Mouse (Mus musculus): ENCODE results near the gene Cdc6. TPM values are rescaled to one million over a fixed set of nuclear protein-coding genes. Genes with fewer than 3 reads are reported as not detected.
"Not testable (repeated sequence)": the region's sequence is repeated elsewhere in the genome, so short reads cannot be mapped to it uniquely, and the experiment has no call there.

Cdc6 gene
- polyA plus RNA-seq, 1 experiment, result 0.65 TPM

DNA sequence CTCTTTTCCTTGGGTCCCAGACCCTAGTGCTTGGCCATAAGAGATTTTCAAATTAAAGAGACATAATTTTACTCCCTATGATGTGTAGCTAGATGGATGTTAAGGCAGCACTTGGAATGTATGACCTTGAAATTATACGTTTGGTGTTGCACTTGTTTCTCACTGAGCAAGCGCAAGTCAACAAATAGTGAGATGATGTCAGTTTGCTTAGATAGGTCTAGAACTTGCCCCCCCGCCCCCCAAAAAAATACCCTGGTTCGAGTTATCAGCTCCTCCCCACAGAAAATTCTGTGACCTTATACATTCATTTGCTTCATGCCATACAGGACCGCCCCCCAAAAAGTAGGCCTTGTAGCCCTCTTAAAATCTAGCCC lies 551 bp upstream of the Cdc6 start:
- H3K36me3 ChIP-seq (ENCODE audit: control insufficient read depth, insufficient read depth, low read length), result peaks cover 5% of the 10 kb centered on the region; the same call in 1 of the 2 replicates
- H3K27ac ChIP-seq (ENCODE audit: insufficient read depth, low read depth, low read length), result peak overlapping the region; percentile 98; the same call in 1 of the 2 replicates
- no peaks in the 10 kb centered on the region for H3K27me3 ChIP-seq (ENCODE audit: control insufficient read depth, insufficient read depth, low read length)
- peaks cover 20% of the 10 kb centered on the region for H3K4me1 ChIP-seq (ENCODE audit: control insufficient read depth, insufficient read depth, insufficient read length, low read length)
- 46% methylated on average over 5 of the region's 5 CpGs for WGBS
- TF ChIP-seq CTCF (IDR thresholded peaks at IDR 0.05; ENCODE audit: extremely low read depth, insufficient read length, insufficient replicate concordance, low read depth, low read length) (no peak), POLR2A (IDR thresholded peaks at IDR 0.05; ENCODE audit: low read depth, low read length) (no peak)
- H3K4me3 ChIP-seq (ENCODE audit: low read depth, low read length), result no peak overlapping the region

DNA sequence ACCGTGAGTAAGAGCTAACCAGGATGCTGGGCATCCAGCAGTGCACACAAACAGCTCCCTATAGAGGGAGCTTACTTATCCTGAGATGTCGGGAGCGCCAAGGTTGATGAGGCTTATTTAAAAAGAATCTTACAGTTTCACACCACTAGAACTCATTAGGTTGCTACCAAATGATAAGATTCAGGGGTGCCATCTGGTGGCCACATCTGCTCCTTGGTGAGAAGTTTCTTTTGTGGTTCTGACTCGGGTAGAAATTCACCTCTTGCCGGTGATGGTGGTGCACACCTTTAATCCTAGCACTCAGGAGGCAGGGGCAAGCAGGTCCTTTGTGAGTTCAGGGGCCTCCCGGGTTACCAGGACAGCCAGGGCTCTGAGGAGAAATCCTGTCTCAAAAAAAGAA lies 2.1 kb downstream of the Cdc6 start:
- 15% methylated on average over 6 of the region's 6 CpGs for WGBS
- Histone ChIP-seq H3K4me1 (ENCODE audit: control insufficient read depth, insufficient read depth, insufficient read length, low read length) (peaks cover 16% of the 10 kb centered on the region), H3K36me3 (ENCODE audit: control insufficient read depth, insufficient read depth, low read length) (peaks cover 6% of the 10 kb centered on the region; the same call in 1 of the 2 replicates), H3K4me3 (ENCODE audit: low read depth, low read length) (no peak overlapping the region), H3K27ac (ENCODE audit: insufficient read depth, low read depth, low read length) (no peak overlapping the region), H3K27me3 (ENCODE audit: control insufficient read depth, insufficient read depth, low read length) (no peaks in the 10 kb centered on the region)
- TF ChIP-seq POLR2A (IDR thresholded peaks at IDR 0.05; ENCODE audit: low read depth, low read length), result no peak
- peak; percentile 38; the same call in 1 of the 2 replicates for TF ChIP-seq CTCF (IDR thresholded peaks at IDR 0.05; ENCODE audit: extremely low read depth, insufficient read length, insufficient replicate concordance, low read depth, low read length)

DNA sequence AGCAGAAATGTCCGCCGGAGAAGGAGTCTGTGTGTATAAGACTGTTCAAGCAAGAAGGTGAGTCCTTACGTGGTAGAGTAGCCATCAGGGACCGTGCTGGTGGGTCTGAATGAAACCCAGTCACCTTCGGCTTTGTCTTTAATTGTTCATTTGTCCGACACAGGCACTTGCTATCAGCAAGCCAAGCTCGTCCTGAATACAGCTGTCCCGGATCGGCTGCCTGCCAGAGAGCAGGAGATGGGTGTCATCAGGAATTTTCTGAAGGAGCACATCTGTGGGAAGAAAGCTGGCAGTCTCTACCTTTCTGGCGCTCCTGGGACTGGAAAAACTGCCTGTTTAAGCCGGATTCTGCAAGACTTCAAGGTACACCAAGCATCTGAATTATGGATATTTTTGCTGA lies 2.8 kb downstream of the Cdc6 start:
- Histone ChIP-seq H3K36me3 (ENCODE audit: control insufficient read depth, insufficient read depth, low read length) (peaks cover 6% of the 10 kb centered on the region; the same call in 1 of the 2 replicates), H3K27me3 (ENCODE audit: control insufficient read depth, insufficient read depth, low read length) (no peaks in the 10 kb centered on the region), H3K4me1 (ENCODE audit: control insufficient read depth, insufficient read depth, insufficient read length, low read length) (peaks cover 16% of the 10 kb centered on the region), H3K4me3 (ENCODE audit: low read depth, low read length) (no peak overlapping the region), H3K27ac (ENCODE audit: insufficient read depth, low read depth, low read length) (no peak overlapping the region)
- 95% methylated on average over 11 of the region's 11 CpGs for WGBS
- TF ChIP-seq POLR2A (IDR thresholded peaks at IDR 0.05; ENCODE audit: low read depth, low read length) (no peak), CTCF (IDR thresholded peaks at IDR 0.05; ENCODE audit: extremely low read depth, insufficient read length, insufficient replicate concordance, low read depth, low read length) (no peak)

DNA sequence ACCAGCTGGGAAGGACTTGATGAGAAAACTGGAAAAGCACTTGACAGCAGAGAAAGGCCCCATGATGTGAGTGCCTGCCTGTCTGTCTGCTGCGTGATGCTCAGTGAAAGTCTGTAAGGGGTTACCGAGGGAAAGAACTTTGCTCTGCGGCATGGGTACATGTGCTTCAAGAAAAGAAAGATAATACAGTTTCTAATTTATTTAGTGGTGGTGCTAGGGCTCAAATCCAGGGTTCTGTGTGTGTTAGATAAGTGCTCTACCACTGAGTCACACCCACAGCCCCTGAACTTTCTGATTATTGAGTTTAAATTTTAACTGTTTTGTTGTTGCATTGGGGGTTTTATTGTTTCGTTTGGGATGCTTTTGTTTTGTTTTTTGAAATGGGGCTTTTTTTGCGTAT lies 3.9 kb downstream of the Cdc6 start:
- TF ChIP-seq CTCF (IDR thresholded peaks at IDR 0.05; ENCODE audit: extremely low read depth, insufficient read length, insufficient replicate concordance, low read depth, low read length) (no peak), POLR2A (IDR thresholded peaks at IDR 0.05; ENCODE audit: low read depth, low read length) (no peak)

DNA sequence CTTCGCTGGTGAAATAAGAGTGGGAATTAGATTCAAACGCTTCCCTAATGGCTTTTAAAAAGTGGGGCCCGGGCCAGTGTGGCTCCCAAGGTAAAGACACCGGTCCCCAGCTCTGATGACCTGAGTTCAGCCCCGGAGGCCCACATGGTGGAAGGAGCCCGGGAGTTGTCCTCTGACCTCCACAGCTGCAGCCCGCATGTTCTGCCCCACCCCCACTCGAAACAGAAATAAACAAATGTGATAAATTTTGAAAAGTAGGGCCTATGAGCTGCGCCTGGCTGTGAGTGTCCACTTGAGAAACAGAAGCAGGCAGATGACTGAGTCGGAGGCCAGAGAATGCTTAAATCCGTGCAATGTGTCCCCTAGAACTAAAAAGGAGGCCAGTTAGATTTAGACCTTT lies 6.6 kb downstream of the Cdc6 start:
- WGBS, result 79% methylated on average over 11 of the region's 11 CpGs
- TF ChIP-seq POLR2A (IDR thresholded peaks at IDR 0.05; ENCODE audit: low read depth, low read length) (no peak), CTCF (IDR thresholded peaks at IDR 0.05; ENCODE audit: extremely low read depth, insufficient read length, insufficient replicate concordance, low read depth, low read length) (no peak)
- Histone ChIP-seq H3K27me3 (ENCODE audit: control insufficient read depth, insufficient read depth, low read length) (no peaks in the 10 kb centered on the region), H3K36me3 (ENCODE audit: control insufficient read depth, insufficient read depth, low read length) (peaks cover 11% of the 10 kb centered on the region; the same call in 1 of the 2 replicates), H3K4me3 (ENCODE audit: low read depth, low read length) (no peak overlapping the region), H3K4me1 (ENCODE audit: control insufficient read depth, insufficient read depth, insufficient read length, low read length) (peaks cover 5% of the 10 kb centered on the region; the same call in 1 of the 2 replicates), H3K27ac (ENCODE audit: insufficient read depth, low read depth, low read length) (no peak overlapping the region)

More for the DNA sequence above, 3.9 kb downstream of the Cdc6 start:
- Histone ChIP-seq H3K4me1 (ENCODE audit: control insufficient read depth, insufficient read depth, insufficient read length, low read length) (peaks cover 10% of the 10 kb centered on the region), H3K27ac (ENCODE audit: insufficient read depth, low read depth, low read length) (no peak overlapping the region), H3K36me3 (ENCODE audit: control insufficient read depth, insufficient read depth, low read length) (peaks cover 9% of the 10 kb centered on the region; the same call in 1 of the 2 replicates), H3K4me3 (ENCODE audit: low read depth, low read length) (no peak overlapping the region), H3K27me3 (ENCODE audit: control insufficient read depth, insufficient read depth, low read length) (no peaks in the 10 kb centered on the region)
- whole genome bisulfite sequencing, result 79% methylated on average over 5 of the region's 5 CpGs

DNA sequence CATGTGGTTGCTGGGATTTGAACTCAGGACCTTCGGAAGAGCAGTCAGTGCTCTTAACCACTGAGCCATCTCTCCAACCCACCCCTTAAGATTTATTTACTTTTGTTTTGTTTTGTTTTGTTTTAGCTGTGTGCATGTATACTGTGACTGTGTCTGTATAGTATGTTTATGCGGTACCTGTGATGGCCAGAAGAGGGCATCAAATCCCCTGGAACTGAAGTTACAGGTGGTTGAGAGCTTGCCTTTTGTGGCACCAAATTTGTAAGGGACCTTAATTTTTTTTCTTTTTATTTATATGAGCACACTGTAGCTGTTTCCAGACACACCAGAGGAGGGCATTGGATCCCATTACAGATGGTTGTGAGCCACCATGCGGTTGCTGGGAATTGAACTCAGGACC lies 8.8 kb downstream of the Cdc6 start:
- H3K27me3 ChIP-seq (ENCODE audit: control insufficient read depth, insufficient read depth, low read length); H3K4me3 ChIP-seq (ENCODE audit: low read depth, low read length); H3K4me1 ChIP-seq (ENCODE audit: control insufficient read depth, insufficient read depth, insufficient read length, low read length); H3K27ac ChIP-seq (ENCODE audit: insufficient read depth, low read depth, low read length): not testable (repeated sequence)
- H3K36me3 ChIP-seq (ENCODE audit: control insufficient read depth, insufficient read depth, low read length), result peaks cover 11% of the 10 kb centered on the region; the same call in 1 of the 2 replicates
- WGBS, result 93% methylated on average over 3 of the region's 3 CpGs

DNA sequence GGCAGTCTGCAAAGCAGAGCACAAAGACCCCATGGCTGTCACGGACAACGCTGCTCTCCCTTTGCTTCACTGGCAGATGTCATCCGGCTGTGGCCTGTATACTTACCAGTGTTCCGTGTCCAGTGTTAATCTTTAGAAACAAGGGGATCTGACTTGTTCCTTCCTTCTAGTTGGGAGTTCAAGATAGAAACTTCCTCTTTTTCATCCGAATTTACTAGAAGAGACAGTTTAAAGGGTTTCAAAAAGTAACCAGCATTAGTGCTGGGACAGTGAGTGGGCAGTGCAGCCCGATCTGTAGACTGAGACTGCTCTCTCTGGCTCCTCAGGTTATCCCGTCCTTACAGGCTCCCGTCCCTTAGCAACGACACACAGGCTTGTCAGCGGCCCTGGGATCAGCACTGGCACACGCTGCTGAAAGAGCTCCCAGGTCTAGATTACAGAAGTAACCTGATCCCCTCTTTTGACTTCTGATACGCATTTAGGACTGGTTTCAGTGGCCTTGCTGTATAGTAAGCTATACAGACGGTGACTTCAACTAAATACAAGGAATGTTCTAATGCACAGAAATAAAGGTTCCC lies 9.9 kb downstream of the Cdc6 start:
- WGBS, result 86% methylated on average over 13 of the region's 13 CpGs

More for the DNA sequence above, 9.9 kb downstream of the Cdc6 start:
- Histone ChIP-seq H3K4me3 (ENCODE audit: low read depth, low read length) (no peak overlapping the region), H3K36me3 (ENCODE audit: control insufficient read depth, insufficient read depth, low read length) (peaks cover 9% of the 10 kb centered on the region; the same call in 1 of the 2 replicates), H3K27ac (ENCODE audit: insufficient read depth, low read depth, low read length) (no peak overlapping the region), H3K27me3 (ENCODE audit: control insufficient read depth, insufficient read depth, low read length) (no peaks in the 10 kb centered on the region), H3K4me1 (ENCODE audit: control insufficient read depth, insufficient read depth, insufficient read length, low read length) (peaks cover 5% of the 10 kb centered on the region; the same call in 1 of the 2 replicates)
- TF ChIP-seq POLR2A (IDR thresholded peaks at IDR 0.05; ENCODE audit: low read depth, low read length), result no peak
- TF ChIP-seq CTCF (IDR thresholded peaks at IDR 0.05; ENCODE audit: extremely low read depth, insufficient read length, insufficient replicate concordance, low read depth, low read length), result no peak

Measured in small intestine, adult 2 months (tissue).